In the genomic region with DNA sequence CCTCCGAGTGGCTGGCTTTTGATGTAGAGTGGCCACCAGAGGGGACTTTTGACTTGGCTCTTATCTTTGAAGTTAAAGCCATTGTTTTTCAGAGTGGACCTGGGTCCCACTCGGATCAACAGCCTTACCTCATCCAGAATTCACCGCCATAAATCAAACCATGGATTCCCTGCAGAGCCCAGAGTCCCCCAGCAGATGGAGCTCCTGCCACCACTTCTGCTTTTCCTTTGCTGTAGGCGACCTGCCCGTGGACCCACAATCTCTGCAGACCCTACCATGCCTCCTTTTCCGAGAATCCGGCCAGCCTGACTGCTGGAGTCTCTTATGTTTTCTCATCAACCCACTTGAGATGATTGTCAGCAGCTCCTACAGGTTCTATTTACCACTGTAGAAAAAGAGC, we compare ENCODE assay signal across 9 mouse cellular contexts. TPM values are rescaled to one million over a fixed set of nuclear protein-coding genes. Genes with fewer than 3 reads are reported as not detected.
DNase-seq lines count a peak whose midpoint lies in the region; ATAC-seq and TF ChIP-seq lines count a peak whose summit lies in the region.
"Had no signal": no experiment of that assay in that cellular context is flagged by ENCODE, and none has a peak within 500 bp of the region (broad histone marks: within the 10 kb centered on the region; RNA-seq: fewer than 3 reads in every experiment).

No protein-coding gene starts in this region.

- DNase-seq in gastrocnemius, adult 2 months, result peak; percentile 57
- DNase-seq in gastrocnemius, adult 8-10 months (ENCODE audit: low spot score in 2 of 2), result no peak
- DNase-seq in A20 (ENCODE audit: low read depth, low spot score), result peak; percentile 56
- peak; percentile 63 for DNase-seq in adrenal gland, postnatal 14 days
- peak; percentile 75 to 78 for DNase-seq in layer of hippocampus, postnatal 10 days (ENCODE audit: low spot score in 2 of 2)
- DNase-seq in testis, postnatal 10 days (ENCODE audit: low spot score), result peak; percentile 62

- peak; percentile 80 for TF ChIP-seq CTCF in gastrocnemius, adult 2 months (IDR thresholded peaks at IDR 0.05)

- intact Hi-C loops in gastrocnemius, adult 2 months (cut with DNase I), result loop anchor here (5.0 kb wide), 1 partner anchor 136 kb away; no protein-coding TSS in a partner anchor

- H3K4me3 ChIP-seq in gastrocnemius, adult 2 months, result no peak overlapping the region
- H3K4me3 ChIP-seq: limb, embryonic 15.5 days had no signal

- ATAC-seq in erythroid progenitor cell, adult 5-6 weeks (replicated peaks; ENCODE audit: low FRiP score, poor library complexity, severe bottlenecking), result 0 out of 2 replicates have a peak, but pooled peaks have one; percentile 58
- ATAC-seq in megakaryocyte progenitor cell, adult 5-6 weeks (replicated peaks; ENCODE audit: poor library complexity), result peak; percentile 91

- H3K27ac ChIP-seq in gastrocnemius, adult 2 months, result no peak overlapping the region
- H3K27ac ChIP-seq: limb, embryonic 15.5 days had no signal

RNA-seq across cellular contexts. Expression of a gene that starts 5.8 kb away (rescaled TPM):
- total RNA-seq in gastrocnemius, adult 2 months (2021), result 10 to 100 TPM; 66.1 to 70.5 TPM
- total RNA-seq in gastrocnemius, adult 8-10 months (2022), result 10 to 100 TPM; 54.6 to 64.5 (median 59.5) TPM
- total RNA-seq in adrenal gland, postnatal 14 days (2021), result 105 and 106 TPM in 2 replicates
- total RNA-seq in erythroid progenitor cell, adult 5-6 weeks (2015; ENCODE audit: low replicate concordance), result 117 and 121 TPM in 2 replicates
- total RNA-seq in erythroid progenitor cell, adult 5-6 weeks (2017; ENCODE audit: low replicate concordance), result 142 and 208 TPM in 2 replicates
- 10 to 100 TPM; 92.2 TPM for total RNA-seq in layer of hippocampus, postnatal 10 days (2021)
- 87.2 and 88.0 TPM in 2 replicates for total RNA-seq in megakaryocyte progenitor cell, adult 5-6 weeks (2015)
- total RNA-seq in megakaryocyte progenitor cell, adult 5-6 weeks (2017), result 82.1 and 93.0 TPM in 2 replicates

Comparison
In these comparisons a context has a peak if more than half of its experiments do, and no peak if none do; other contexts are left out.
1. DNase-seq: peak in gastrocnemius, adult 2 months (single experiment), A20 (single experiment), adrenal gland, postnatal 14 days (single experiment), layer of hippocampus, postnatal 10 days (2 of 2) and testis, postnatal 10 days (single experiment); none in gastrocnemius, adult 8-10 months (0 of 2).